Mouse (Mus musculus) stomach, postnatal 0 days (tissue): ENCODE data around the gene Crcp. TPM values are rescaled to one million over a fixed set of nuclear protein-coding genes. Genes with fewer than 3 reads are reported as not detected.
A peak's percentile ranks its signal among the peaks of the same experiment; 100 is the strongest.

ENCODE experiments used
- ATAC-seq: fragments of 200-750 bp; cut with Nextera tagmentation; 2 replicates; pipeline ENCODE4 v1.8.0; 2017; ENCODE audit not compliant: low FRiP score, low TSS enrichment
- DNase-seq: peaks from one replicate; pipeline ENCODE4 v3.0.0-alpha.2; 2016; ENCODE audit warnings: low spot score
- H3K27ac ChIP-seq: fragments of 300-500 bp; sonication (generic); replicated peaks from 2 replicates; pipeline ENCODE4 v1.5.1; 2014; ENCODE audit warnings: mild to moderate bottlenecking, control low read depth
- H3K27me3 ChIP-seq: fragments of 300-500 bp; sonication (generic); 2 replicates; pipeline ENCODE4 v1.6.1; 2014; ENCODE audit warnings: low read length; ENCODE audit not compliant: control insufficient read depth, insufficient read depth
- H3K36me3 ChIP-seq: fragments of 300-500 bp; sonication (generic); 2 replicates; pipeline ENCODE4 v1.6.1; 2014; ENCODE audit warnings: low read length, mixed read lengths; ENCODE audit not compliant: control insufficient read depth, insufficient read depth
- H3K4me1 ChIP-seq: fragments of 300-500 bp; sonication (generic); replicated peaks from 2 replicates; pipeline ENCODE4 v1.6.1; 2014; ENCODE audit warnings: antibody characterized with exemption; ENCODE audit not compliant: control insufficient read depth, insufficient read depth
- H3K4me2 ChIP-seq: fragments of 300-500 bp; sonication (generic); replicated peaks from 2 replicates; pipeline ENCODE4 v1.6.1; 2014; ENCODE audit warnings: low read depth, mild to moderate bottlenecking, control low read depth, moderate library complexity
- H3K4me3 ChIP-seq: fragments of 300-500 bp; sonication (generic); 2 replicates; pipeline ENCODE4 v1.5.1; 2014; ENCODE audit warnings: low read depth, low read length, control low read depth
- H3K9ac ChIP-seq: fragments of 300-500 bp; sonication (generic); 2 replicates; pipeline ENCODE4 v1.6.1; 2014; ENCODE audit warnings: mild to moderate bottlenecking, low read length, control low read depth, mixed read lengths
- H3K9me3 ChIP-seq: fragments of 300-500 bp; sonication (generic); 2 replicates; pipeline ENCODE4 v1.6.1; 2016; ENCODE audit warnings: low read length; ENCODE audit not compliant: control insufficient read depth
- CTCF ChIP-seq: IDR thresholded peaks from 2 replicates; pipeline ENCODE4 v1.5.1; 2016; ENCODE audit warnings: antibody characterized with exemption, low read depth, mild to moderate bottlenecking, moderate library complexity
- EP300 ChIP-seq: optimal IDR thresholded peaks from 2 replicates; pipeline ENCODE3; 2016; ENCODE audit warnings: antibody characterized with exemption
- WGBS: fragments of 180-500 bp; shearing (Covaris S2); extraction: QIAGEN DNeasy Blood & Tissue Kit; methylation state at CpG from one replicate; pipeline ENCODE4 v1.1.7; 2014; 5-methylcytosine and 5-hydroxymethylcytosine counted together
- polyA plus RNA-seq: library from polyadenylated mRNA; unstranded; fragments of >200 nt; fragmentation: Nextera tagmentation; extraction: Ambion mirVana; gene quantifications from 2 replicates; pipeline ENCODE4 v1.2.1, GENCODE M21; 2015

Crcp gene
- polyA plus RNA-seq, 1 experiment from 2014 or later = 26.0 TPM

DNA sequence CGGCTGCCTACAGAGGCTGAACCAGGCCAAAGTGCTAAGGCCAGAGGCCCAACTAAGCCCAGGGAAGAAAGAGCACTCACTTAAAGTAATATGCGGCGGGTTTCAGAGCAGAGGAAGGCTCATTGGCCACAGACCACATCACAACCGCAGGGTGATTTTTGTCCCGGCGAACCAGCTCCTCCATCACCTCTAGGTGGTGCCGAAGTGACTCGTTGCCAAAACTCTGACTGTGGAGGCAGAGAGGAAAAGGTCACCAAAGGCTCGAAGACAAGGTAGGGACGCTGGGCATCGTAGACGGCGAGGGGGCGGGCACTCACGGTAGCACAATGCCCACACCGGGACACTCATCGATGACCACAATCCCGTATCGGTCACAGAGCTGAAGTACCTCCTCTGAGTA lies 31.4 kb upstream of the Crcp start:
- Histone ChIP-seq H3K9me3 (no peaks in the 10 kb centered on the region), H3K4me2 (no peak overlapping the region), H3K4me1 (no peaks in the 10 kb centered on the region), H3K27me3 (no peaks in the 10 kb centered on the region), H3K4me3 (no peak overlapping the region), H3K9ac (no peak overlapping the region), H3K27ac (no peak overlapping the region), H3K36me3 (no peaks in the 10 kb centered on the region; the same call in 1 of the 2 replicates)
- ATAC-seq = no peak
- TF ChIP-seq CTCF (peak; percentile 33; the same call in 1 of the 2 replicates), EP300 (no peak)
- 66% methylated on average over 19 of the region's 19 CpGs for WGBS
- DNase-seq = no peak

DNA sequence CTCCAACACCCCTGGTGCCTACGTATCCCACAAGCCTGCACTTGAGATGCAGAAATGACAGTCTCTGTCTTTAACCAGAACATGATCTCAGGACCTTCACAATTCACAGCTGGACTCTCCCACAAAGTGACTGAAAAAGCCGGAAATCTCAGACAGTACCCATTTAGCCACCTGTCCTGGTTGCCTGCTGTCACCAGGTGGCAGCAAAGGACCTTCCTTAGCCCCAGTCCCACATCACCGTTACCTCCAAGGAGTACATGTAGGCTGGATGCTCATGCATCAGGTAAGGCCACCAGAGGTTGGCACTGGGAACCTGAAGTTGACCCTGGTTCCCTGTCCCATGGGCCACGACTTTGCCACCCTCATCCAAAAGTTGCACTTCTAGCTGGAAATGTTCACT lies 30.0 kb upstream of the Crcp start:
- Histone ChIP-seq H3K27me3 (no peaks in the 10 kb centered on the region), H3K9me3 (no peaks in the 10 kb centered on the region), H3K9ac (no peak overlapping the region), H3K4me1 (no peaks in the 10 kb centered on the region), H3K36me3 (no peaks in the 10 kb centered on the region; the same call in 1 of the 2 replicates), H3K4me2 (no peak overlapping the region), H3K27ac (no peak overlapping the region), H3K4me3 (no peak overlapping the region)
- 29% methylated on average over 4 of the region's 4 CpGs for WGBS
- DNase-seq (peak; percentile 79), ATAC-seq (no peak)
- TF ChIP-seq EP300 = no peak
- peak; percentile 94 for TF ChIP-seq CTCF

DNA sequence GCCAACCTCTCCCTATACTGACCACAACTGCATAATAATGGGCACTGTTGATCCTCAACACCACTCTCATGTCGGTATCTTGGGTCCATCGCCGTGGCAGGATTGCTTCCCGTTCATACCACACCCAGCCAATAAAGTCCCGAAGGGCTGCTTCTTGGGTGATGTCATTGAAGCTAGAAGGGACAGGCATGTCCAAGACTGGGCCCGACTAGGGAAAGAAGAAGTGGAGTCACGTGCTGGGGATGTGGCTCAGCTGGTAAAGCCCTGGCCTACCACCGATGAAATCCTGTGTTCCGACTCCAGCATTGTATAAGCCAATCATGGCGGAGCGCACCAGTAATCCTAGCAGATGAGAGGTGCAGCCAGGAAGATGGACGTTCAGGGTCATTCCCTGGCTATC lies 28.4 kb upstream of the Crcp start:
- TF ChIP-seq EP300 (no peak), CTCF (no peak)
- Histone ChIP-seq H3K9me3 (no peaks in the 10 kb centered on the region), H3K4me3 (no peak overlapping the region), H3K27me3 (no peaks in the 10 kb centered on the region), H3K27ac (no peak overlapping the region), H3K4me2 (no peak overlapping the region), H3K4me1 (no peaks in the 10 kb centered on the region), H3K9ac (no peak overlapping the region), H3K36me3 (no peaks in the 10 kb centered on the region)
- DNase-seq (no peak), ATAC-seq (no peak)
- 88% methylated on average over 12 of the region's 12 CpGs for WGBS

DNA sequence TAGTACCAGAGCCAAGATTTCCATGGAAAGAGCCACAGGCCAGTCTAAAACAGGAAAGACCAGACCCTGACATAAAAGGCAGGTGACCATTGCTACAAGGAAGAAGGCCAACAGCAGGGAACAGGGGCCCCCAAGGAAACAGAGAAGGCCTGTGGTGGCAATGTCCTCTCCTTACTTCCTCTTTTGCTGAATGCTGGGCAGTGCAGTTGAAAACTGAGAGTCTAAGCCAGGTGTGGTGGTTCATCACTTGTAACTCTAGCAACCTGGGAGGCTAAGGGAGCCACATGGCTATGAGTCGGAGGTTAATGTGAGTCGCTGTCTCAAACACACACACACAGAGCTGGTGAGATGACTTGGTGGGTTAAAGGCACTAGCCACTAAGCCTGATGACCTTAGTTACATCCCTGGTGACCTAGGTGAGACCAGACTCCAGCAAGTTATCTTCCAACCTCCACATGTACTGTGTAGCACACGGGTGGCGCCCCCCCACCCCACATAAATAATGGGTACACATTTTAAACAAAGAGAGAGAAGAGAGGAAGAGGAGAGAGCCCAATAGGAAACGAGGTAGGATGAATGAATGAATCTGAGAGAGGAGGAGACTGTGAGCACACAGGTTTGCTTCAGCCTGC lies 27.6 kb upstream of the Crcp start:
- H3K36me3 ChIP-seq = no peaks in the 10 kb centered on the region
- H3K4me2 ChIP-seq = peak overlapping the region; percentile 80; the same call in 1 of the 2 replicates
- no peak for DNase-seq
- H3K27me3 ChIP-seq = no peaks in the 10 kb centered on the region
- no peaks in the 10 kb centered on the region for H3K9me3 ChIP-seq
- H3K9ac ChIP-seq = no peak overlapping the region
- no peak for TF ChIP-seq EP300
- TF ChIP-seq CTCF = no peak
- WGBS = 41% methylated on average over 5 of the region's 5 CpGs
- no peak overlapping the region for H3K27ac ChIP-seq
- no peaks in the 10 kb centered on the region for H3K4me1 ChIP-seq
- H3K4me3 ChIP-seq = no peak overlapping the region
- ATAC-seq = no peak

DNA sequence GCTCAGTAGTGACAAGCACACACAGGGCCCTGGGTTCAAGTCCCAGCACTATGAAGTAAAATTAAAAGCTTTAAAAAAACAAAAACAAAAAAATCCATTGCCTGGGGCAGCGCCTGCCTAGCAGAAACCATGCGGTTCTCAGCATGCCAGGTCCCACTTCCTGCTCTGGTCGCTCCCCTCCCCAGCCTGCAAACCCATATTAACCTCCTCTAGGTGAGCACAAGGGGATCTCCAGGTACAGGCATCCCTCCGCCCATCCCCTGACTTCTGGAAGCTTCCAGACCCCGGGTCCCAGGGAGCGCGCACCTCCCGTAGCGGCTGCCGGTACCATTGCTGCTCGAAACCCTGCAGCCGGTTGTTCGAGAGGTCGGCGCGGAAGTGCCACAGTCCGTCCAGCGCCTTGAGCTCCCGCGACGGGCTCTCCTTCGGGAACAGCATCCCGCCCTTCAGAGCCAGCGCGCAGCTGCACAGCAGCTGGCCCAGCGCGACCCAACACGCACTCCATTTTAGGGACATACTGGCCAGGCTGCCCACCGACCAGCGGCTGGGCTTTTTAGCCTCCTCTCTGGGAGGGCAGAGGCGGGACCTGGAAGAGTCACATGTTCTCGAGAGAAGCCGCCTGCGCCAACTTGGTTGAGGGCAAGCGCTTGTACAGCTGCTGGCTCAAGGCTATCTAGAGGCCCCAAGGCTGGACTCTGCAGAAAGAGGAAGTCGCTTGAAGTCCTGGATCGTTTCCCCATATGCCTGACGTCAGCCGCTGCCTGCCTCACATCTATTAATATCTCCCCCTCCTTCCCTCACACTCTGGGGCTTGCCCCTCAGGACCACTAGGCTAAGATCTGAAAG lies 26.6 kb upstream of the Crcp start, which contains the start of gene Gusb:
Gusb (minus strand) TSS at position 749 of the 846 bp plus-strand sequence.
- TF ChIP-seq CTCF (no peak; the same call in 1 of the 2 replicates), EP300 (no peak)
- ATAC-seq (peak; percentile 91), DNase-seq (peak; percentile 88)
- Histone ChIP-seq H3K9ac (peak within 1 kb of the TSS; percentile 79), H3K4me3 (peak within 1 kb of the TSS; percentile 63), H3K36me3 (no peaks in the 10 kb centered on the region), H3K9me3 (no peaks in the 10 kb centered on the region), H3K27ac (peak within 1 kb of the TSS; percentile 85), H3K4me1 (no peaks in the 10 kb centered on the region), H3K27me3 (no peaks in the 10 kb centered on the region), H3K4me2 (peak within 1 kb of the TSS; percentile 80)
- WGBS = 0% methylated on average over 38 of the region's 39 CpGs
